Mouse (Mus musculus) lung, postnatal 0 days (tissue): Measurements from ENCODE around the gene Als2cr12. TPM values are rescaled to one million over a fixed set of nuclear protein-coding genes. Genes with fewer than 3 reads are reported as not detected.
"Not testable (repeated sequence)": the region's sequence is repeated elsewhere in the genome, so short reads cannot be mapped to it uniquely, and the experiment has no call there.

Source experiments
- ATAC-seq: fragments of 200-750 bp; cut with Nextera tagmentation; 2 replicates; pipeline ENCODE4 v1.8.0; 2017; ENCODE audit warnings: moderate library complexity
- DNase-seq: peaks from one replicate; pipeline ENCODE4 v3.0.0-alpha.2; 2016; ENCODE audit warnings: low spot score
- H3K27ac ChIP-seq: fragments of 300-500 bp; sonication (generic); 2 replicates; pipeline ENCODE4 v1.5.1; 2014; ENCODE audit warnings: antibody characterized with exemption, mild to moderate bottlenecking, low read length, mixed read lengths
- H3K27me3 ChIP-seq: fragments of 300-500 bp; sonication (generic); replicated peaks from 2 replicates; pipeline ENCODE4 v1.6.1; 2014; ENCODE audit warnings: low read length, mixed read lengths; ENCODE audit not compliant: insufficient read depth
- H3K36me3 ChIP-seq: fragments of 300-500 bp; sonication (generic); 2 replicates; pipeline ENCODE4 v1.6.1; 2014; ENCODE audit warnings: low read length, mixed read lengths; ENCODE audit not compliant: insufficient read depth
- H3K4me1 ChIP-seq: fragments of 300-500 bp; sonication (generic); 2 replicates; pipeline ENCODE4 v1.6.1; 2014; ENCODE audit warnings: antibody characterized with exemption, low read depth, low read length, mixed read lengths; ENCODE audit not compliant: insufficient read depth
- H3K4me2 ChIP-seq: fragments of 300-500 bp; sonication (generic); replicated peaks from 2 replicates; pipeline ENCODE4 v1.6.1; 2014; ENCODE audit warnings: low read depth, mild to moderate bottlenecking, low read length, moderate library complexity, mixed read lengths
- H3K4me3 ChIP-seq: fragments of 300-500 bp; sonication (generic); 2 replicates; pipeline ENCODE4 v1.5.1; 2014; ENCODE audit warnings: low read depth, low read length
- H3K9ac ChIP-seq: fragments of 300-500 bp; sonication (generic); replicated peaks from 2 replicates; pipeline ENCODE4 v1.6.1; 2014; ENCODE audit warnings: low read depth, mild to moderate bottlenecking
- H3K9me3 ChIP-seq: fragments of 300-500 bp; sonication (generic); 2 replicates; pipeline ENCODE4 v1.6.1; 2016; ENCODE audit warnings: low read length, mixed read lengths
- CTCF ChIP-seq: IDR thresholded peaks from 2 replicates; pipeline ENCODE4 v1.5.1; 2016; ENCODE audit warnings: antibody characterized with exemption, mild to moderate bottlenecking
- EP300 ChIP-seq: IDR thresholded peaks from 2 replicates; pipeline ENCODE4 v1.6.1; 2016; ENCODE audit warnings: antibody characterized with exemption, mild to moderate bottlenecking, control low read depth
- WGBS: fragments of 180-500 bp; shearing (Covaris S2); extraction: QIAGEN DNeasy Blood & Tissue Kit; methylation state at CpG from one replicate; pipeline ENCODE4 v1.1.7; 2014; 5-methylcytosine and 5-hydroxymethylcytosine counted together
- polyA plus RNA-seq: library from polyadenylated mRNA; unstranded; fragments of >200 nt; fragmentation: Nextera tagmentation; extraction: Ambion mirVana; gene quantifications from 2 replicates; pipeline ENCODE4 v1.2.1, GENCODE M21; 2015

Gene Als2cr12
- polyA plus RNA-seq, 1 experiment from 2014 or later = 0.11 TPM

DNA sequence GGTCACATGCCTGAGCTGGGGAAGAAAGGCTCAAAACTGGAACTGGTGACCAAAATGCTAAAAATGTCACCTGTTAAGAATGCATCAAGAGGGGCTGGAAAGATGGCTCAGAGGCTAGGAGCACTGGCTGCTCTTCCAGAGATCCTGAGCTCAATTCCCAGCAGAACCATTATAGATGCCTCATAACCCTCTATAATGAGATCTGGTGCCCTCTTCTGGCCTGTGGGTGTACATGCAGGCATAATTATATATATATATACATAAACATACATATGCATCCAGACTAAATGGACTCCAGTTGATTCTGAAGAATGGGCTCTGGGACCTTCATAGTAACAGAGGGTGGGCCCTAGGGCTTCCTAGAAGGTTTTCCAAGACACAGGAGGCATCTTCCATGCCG, 18.2 kb downstream of the Als2cr12 start:
- WGBS = 88% methylated on average over 1 of the region's 1 CpGs
- Histone ChIP-seq H3K4me3 (no peak overlapping the region), H3K9me3 (no peaks in the 10 kb centered on the region), H3K36me3 (no peaks in the 10 kb centered on the region), H3K27ac (no peak overlapping the region), H3K4me2 (no peak overlapping the region), H3K4me1 (no peaks in the 10 kb centered on the region), H3K9ac (no peak overlapping the region), H3K27me3 (no peaks in the 10 kb centered on the region)
- DNase-seq (peak; percentile 63), ATAC-seq (no peak)
- no peak for TF ChIP-seq EP300
- peak; percentile 72 for TF ChIP-seq CTCF

DNA sequence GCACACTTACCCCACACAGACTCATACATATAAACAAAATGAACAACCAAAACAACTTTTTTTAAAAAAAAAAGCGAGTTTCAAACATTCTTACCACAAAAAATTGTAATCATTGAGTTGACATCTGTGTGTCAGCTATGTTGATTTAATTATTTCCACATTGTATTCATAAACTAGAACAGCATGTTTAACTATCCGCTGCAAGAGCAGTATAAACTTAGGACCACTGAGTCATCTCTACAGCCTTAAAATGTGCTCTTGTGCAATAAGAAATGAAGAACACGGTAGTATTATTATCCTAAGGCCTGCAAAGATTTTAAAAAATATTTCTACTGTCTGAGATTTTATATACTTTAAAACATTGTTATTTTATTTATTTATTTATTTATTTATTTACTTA, 20.8 kb downstream of the Als2cr12 start:
- 76% methylated on average over 3 of the region's 3 CpGs for WGBS

DNA sequence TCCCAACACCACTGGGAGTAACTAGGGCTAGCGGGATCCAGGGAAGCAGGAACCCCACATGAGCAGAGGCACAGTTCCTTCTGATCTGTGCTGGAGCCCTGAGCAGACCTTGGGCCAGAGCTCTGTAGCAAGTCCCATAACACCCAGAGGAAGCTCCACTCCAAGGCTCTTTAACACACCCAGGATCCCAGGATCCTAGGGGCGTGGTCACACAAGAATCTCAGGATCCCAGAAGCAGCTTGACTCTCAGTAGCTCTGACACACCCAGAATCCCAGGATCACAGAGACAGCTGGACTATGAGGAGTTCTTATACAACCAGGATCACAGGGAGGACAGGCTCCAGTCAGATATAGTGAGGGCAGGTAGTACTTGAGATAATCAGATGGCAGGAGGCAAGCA, 23.7 kb downstream of the Als2cr12 start:
- Histone ChIP-seq H3K4me2 (no peak overlapping the region), H3K4me1 (no peaks in the 10 kb centered on the region), H3K9ac (no peak overlapping the region), H3K9me3 (no peaks in the 10 kb centered on the region), H3K4me3 (no peak overlapping the region), H3K27me3 (no peaks in the 10 kb centered on the region), H3K36me3 (no peaks in the 10 kb centered on the region), H3K27ac (no peak overlapping the region)
- TF ChIP-seq EP300 = no peak
- no peak for TF ChIP-seq CTCF
- no peak for DNase-seq
- 82% methylated on average over 2 of the region's 2 CpGs for WGBS
- ATAC-seq = no peak

More for the DNA sequence above, 20.8 kb downstream of the Als2cr12 start:
- Histone ChIP-seq H3K27me3 (no peaks in the 10 kb centered on the region), H3K4me2 (no peak overlapping the region), H3K9me3 (no peaks in the 10 kb centered on the region), H3K27ac (no peak overlapping the region), H3K36me3 (no peaks in the 10 kb centered on the region), H3K9ac (no peak overlapping the region), H3K4me1 (no peaks in the 10 kb centered on the region), H3K4me3 (no peak overlapping the region)
- ATAC-seq (no peak), DNase-seq (no peak)
- TF ChIP-seq EP300 (no peak), CTCF (no peak)

DNA sequence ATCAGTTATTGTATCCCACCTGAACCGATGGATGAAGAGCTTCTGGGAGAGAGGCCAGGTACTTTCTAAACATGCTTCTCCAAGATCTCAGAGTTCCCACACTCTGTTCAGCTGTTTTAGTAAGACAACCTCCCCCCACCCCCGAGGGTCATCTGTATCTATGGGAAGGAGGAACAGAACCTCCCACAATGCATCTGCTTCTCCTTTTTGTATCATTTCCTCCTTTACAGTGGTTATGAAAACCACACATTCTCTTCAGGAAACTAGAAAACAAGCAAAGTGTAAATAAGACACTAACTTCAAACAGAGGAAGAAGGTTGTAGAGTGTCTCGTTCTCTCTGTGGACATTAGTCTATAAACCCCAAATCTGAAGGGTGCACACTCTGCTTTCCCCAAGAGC, 26.2 kb downstream of the Als2cr12 start:
- H3K4me2 ChIP-seq, DNase-seq, ATAC-seq, H3K27me3 ChIP-seq, H3K36me3 ChIP-seq, H3K9ac ChIP-seq, H3K9me3 ChIP-seq, H3K27ac ChIP-seq, H3K4me3 ChIP-seq, H3K4me1 ChIP-seq: not testable (repeated sequence)
- 45% methylated on average over 3 of the region's 3 CpGs for WGBS

DNA sequence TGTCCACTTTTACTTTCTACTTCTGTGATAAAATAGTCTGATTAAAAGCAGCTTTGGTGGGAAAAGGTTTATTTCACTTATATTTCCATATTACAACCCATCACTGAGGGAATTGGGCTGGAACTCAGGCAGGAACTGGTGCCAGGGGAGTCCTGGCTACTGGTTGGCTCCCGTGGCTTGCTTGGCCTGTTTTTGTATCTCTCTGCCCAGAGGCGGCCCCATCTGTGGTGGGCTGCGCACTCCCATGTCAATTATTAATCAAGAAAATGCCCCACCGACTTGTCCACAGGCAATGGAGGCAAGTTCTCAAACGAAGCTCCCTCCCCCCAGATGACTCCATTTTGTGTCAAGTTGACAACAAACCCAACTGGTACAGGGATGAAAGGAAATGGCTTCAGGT, 27.6 kb downstream of the Als2cr12 start:
- no peak overlapping the region for H3K9ac ChIP-seq
- 79% methylated on average over 5 of the region's 5 CpGs for WGBS
- H3K9me3 ChIP-seq = no peaks in the 10 kb centered on the region
- ATAC-seq (no peak), DNase-seq (no peak)
- no peak overlapping the region for H3K27ac ChIP-seq
- no peak overlapping the region for H3K4me2 ChIP-seq
- H3K4me1 ChIP-seq = no peaks in the 10 kb centered on the region
- H3K36me3 ChIP-seq = no peaks in the 10 kb centered on the region
- H3K27me3 ChIP-seq = no peaks in the 10 kb centered on the region
- TF ChIP-seq CTCF (no peak), EP300 (no peak)
- no peak overlapping the region for H3K4me3 ChIP-seq

DNA sequence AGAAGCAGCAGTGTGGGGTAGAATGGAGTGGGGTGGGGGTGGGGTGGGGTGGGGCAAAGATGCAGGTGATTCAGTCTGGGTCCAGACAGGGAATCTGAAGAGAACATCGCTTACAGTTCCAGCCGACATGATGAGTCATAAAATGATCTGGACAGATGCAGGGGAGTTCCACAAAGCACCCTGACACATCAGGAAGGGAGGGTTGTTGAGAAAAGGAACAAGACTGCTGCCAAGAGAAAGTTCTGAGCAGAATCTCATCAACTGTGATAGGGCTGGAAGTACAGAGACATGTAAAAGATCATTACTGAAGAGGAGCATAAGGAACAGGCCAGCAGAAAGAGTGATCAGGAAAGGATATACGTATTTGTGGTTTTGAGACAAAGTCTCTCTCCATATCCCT, 32.4 kb downstream of the Als2cr12 start:
- not testable (repeated sequence) for H3K9ac ChIP-seq, H3K9me3 ChIP-seq, H3K4me3 ChIP-seq, DNase-seq, H3K36me3 ChIP-seq, H3K27me3 ChIP-seq, ATAC-seq, H3K4me1 ChIP-seq, H3K4me2 ChIP-seq, H3K27ac ChIP-seq
- 80% methylated on average over 3 of the region's 3 CpGs for WGBS

DNA sequence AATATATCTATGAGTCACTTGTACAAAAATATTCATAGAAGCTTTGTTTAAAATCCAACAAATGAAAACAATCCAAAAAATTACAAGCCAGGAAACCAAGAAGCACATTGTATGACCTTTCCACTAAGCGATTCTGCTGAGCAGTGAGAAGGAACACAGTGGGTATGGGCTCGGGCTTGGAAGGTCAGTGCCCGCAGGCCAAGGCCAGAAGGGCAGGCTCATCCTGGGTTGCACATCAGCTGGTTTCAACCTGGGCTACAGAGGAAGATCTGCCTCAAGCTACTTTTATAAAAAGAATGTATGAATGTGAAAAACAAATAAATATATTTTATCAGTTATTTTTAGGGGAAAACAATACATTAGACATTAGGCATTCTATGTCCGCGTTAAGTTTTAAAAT, 33.1 kb downstream of the Als2cr12 start:
- 88% methylated on average over 5 of the region's 5 CpGs for WGBS
- H3K4me3 ChIP-seq, H3K36me3 ChIP-seq, H3K9me3 ChIP-seq, H3K27me3 ChIP-seq, DNase-seq, H3K9ac ChIP-seq, H3K27ac ChIP-seq, ATAC-seq, H3K4me2 ChIP-seq, H3K4me1 ChIP-seq: not testable (repeated sequence)
